Mouse (Mus musculus) ES-E14 (cell line): ENCODE measurements around the gene 1700013G24Rik. TPM values are rescaled to one million over a fixed set of nuclear protein-coding genes. Genes with fewer than 3 reads are reported as not detected.
A peak's percentile ranks its signal among the peaks of the same experiment; 100 is the strongest.

Experiments
- DNase-seq: peaks from one replicate; pipeline ENCODE4 v3.0.0-alpha.2; 2013; ENCODE audit warnings: low read depth, low spot score
- H3K27ac ChIP-seq: 2 replicates; pipeline ENCODE4 v1.5.1; 2012; ENCODE audit warnings: low read depth, mild to moderate bottlenecking, low read length, moderate library complexity, mixed read lengths; ENCODE audit not compliant: poor library complexity, insufficient read depth, severe bottlenecking
- H3K36me3 ChIP-seq: 2 replicates; pipeline ENCODE4 v1.6.1; 2012; ENCODE audit warnings: mild to moderate bottlenecking, low read length, moderate library complexity, mixed read lengths; ENCODE audit not compliant: control insufficient read depth, poor library complexity, insufficient read depth, severe bottlenecking
- H3K4me1 ChIP-seq, 2 experiments: fragments of 150-350 bp in 1 of 2; sonication (generic) in 1 of 2; 2 replicates each; pipeline ENCODE4 v1.6.1; 2012; ENCODE audit warnings: low read length in 2 of 2, mild to moderate bottlenecking in 1 of 2, mixed read lengths in 1 of 2; ENCODE audit not compliant: control insufficient read depth in 2 of 2, insufficient read depth in 2 of 2, poor library complexity in 1 of 2
- H3K4me3 ChIP-seq, 2 experiments: fragments of 150-350 bp in 1 of 2; sonication (generic) in 1 of 2; 2 replicates each; pipeline ENCODE4 v1.5.1; 2012; ENCODE audit warnings: low read length in 2 of 2, low read depth in 1 of 2, mild to moderate bottlenecking in 1 of 2, mixed read lengths in 1 of 2; ENCODE audit not compliant: insufficient read depth in 1 of 2, poor library complexity in 1 of 2, severe bottlenecking in 1 of 2
- H3K9ac ChIP-seq: 2 replicates; pipeline ENCODE4 v1.6.1; 2012; ENCODE audit warnings: low read depth, mild to moderate bottlenecking, low read length, mixed read lengths; ENCODE audit not compliant: poor library complexity, insufficient read depth, severe bottlenecking
- H3K9me3 ChIP-seq: fragments of 150-350 bp; sonication (generic); 2 replicates; pipeline ENCODE4 v1.6.1; 2012; ENCODE audit warnings: low read depth, mild to moderate bottlenecking, low read length; ENCODE audit not compliant: control insufficient read depth, insufficient read depth
- CHD2 ChIP-seq: IDR thresholded peaks from 2 replicates; pipeline ENCODE4 v1.6.1; 2014; ENCODE audit warnings: mild to moderate bottlenecking, low read depth, low read length, inconsistent platforms
- HCFC1 ChIP-seq: IDR thresholded peaks from 2 replicates; pipeline ENCODE4 v1.6.1; 2012; ENCODE audit warnings: low read length, inconsistent platforms, borderline replicate concordance; ENCODE audit not compliant: insufficient read depth
- MAFK ChIP-seq: IDR thresholded peaks from 2 replicates; pipeline ENCODE4 v1.6.1; 2014; ENCODE audit warnings: mild to moderate bottlenecking, low read depth, low read length, inconsistent platforms; ENCODE audit not compliant: insufficient read depth
- ZC3H11A ChIP-seq: IDR thresholded peaks from 2 replicates; pipeline ENCODE4 v1.6.1; 2012; ENCODE audit warnings: low read depth, mild to moderate bottlenecking, inconsistent platforms, low read length, borderline replicate concordance
- ZNF384 ChIP-seq: IDR thresholded peaks from 2 replicates; pipeline ENCODE4 v1.6.1; 2012; ENCODE audit warnings: low read depth, low read length, inconsistent platforms
- in situ Hi-C, 2 experiments: fragments of 600-800 bp; cut with MboI; formaldehyde crosslinking; loops; one replicate each; pipeline ENCODE4 v1.15.1; 2025; ENCODE audit warnings: low sequenced_read_pairs in 2 of 2, inconsistent platforms in 1 of 2; ENCODE audit not compliant: unreplicated experiment in 2 of 2
- total RNA-seq: library from RNA; depleted of rRNA; stranded (reverse); fragments of 300-350 nt; gene quantifications from 2 replicates; pipeline ENCODE4 v1.2.3, GENCODE M21; 2012

The 1700013G24Rik gene
- total RNA-seq, 1 experiment: not detected

GRCm38 (mm10) chr4:137469081-137469844, 16.2 kb downstream of the 1700013G24Rik start:
- Histone ChIP-seq H3K27ac (peak overlapping the region; percentile 89), H3K9me3 (no peaks in the 10 kb centered on the region), H3K36me3 (peaks cover 3% of the 10 kb centered on the region; the same call in 1 of the 2 replicates), H3K9ac (peak overlapping the region; percentile 86), H3K4me3 (peak overlapping the region; percentile 82 to 96), H3K4me1 (peaks cover 4 to 32% of the 10 kb centered on the region in 2 experiments)
- DNase-seq: no peak
- in situ Hi-C loops: no loop called here
- TF ChIP-seq ZC3H11A (no peak), HCFC1 (no peak), CHD2 (no peak), ZNF384 (no peak), MAFK (no peak)

- TF ChIP-seq CHD2 (peak; percentile 58; the same call in 1 of the 2 replicates), HCFC1 (peak; percentile 50; the same call in 1 of the 2 replicates), ZC3H11A (no peak)
- peak; percentile 81 for DNase-seq
- Histone ChIP-seq H3K9ac (peak overlapping the region; percentile 86), H3K4me1 (peaks cover 4 to 36% of the 10 kb centered on the region in 2 experiments), H3K36me3 (peaks cover 3% of the 10 kb centered on the region; the same call in 1 of the 2 replicates), H3K4me3 (peak overlapping the region; percentile 82 to 96), H3K9me3 (no peaks in the 10 kb centered on the region), H3K27ac (peak overlapping the region; percentile 89)
- in situ Hi-C loops: no loop called here
These were observed 17.0 kb downstream of the 1700013G24Rik start for GRCm38 (mm10) chr4:137469845-137470692.

- TF ChIP-seq ZC3H11A (no peak), ZNF384 (no peak), CHD2 (no peak), HCFC1 (no peak), MAFK (no peak)
- H3K9ac ChIP-seq: peak overlapping the region; percentile 69
- no peak for DNase-seq
- H3K36me3 ChIP-seq: peaks cover 3% of the 10 kb centered on the region; the same call in 1 of the 2 replicates
- H3K4me3 ChIP-seq: peak overlapping the region; percentile 82 to 96
- no peaks in the 10 kb centered on the region for H3K9me3 ChIP-seq
- H3K4me1 ChIP-seq: peaks cover 4 to 40% of the 10 kb centered on the region in 2 experiments
- in situ Hi-C loops: no loop called here
- H3K27ac ChIP-seq: peak overlapping the region; percentile 87
These were observed 17.7 kb downstream of the 1700013G24Rik start for GRCm38 (mm10) chr4:137470701-137471317.

GRCm38 (mm10) chr4:137471326-137471725, 18.2 kb downstream of the 1700013G24Rik start:
- Histone ChIP-seq H3K9ac (peak overlapping the region; percentile 69), H3K36me3 (peaks cover 3% of the 10 kb centered on the region; the same call in 1 of the 2 replicates), H3K4me3 (peak overlapping the region; percentile 82 to 96; a peak in 3 of 4 replicates), H3K27ac (peak overlapping the region; percentile 87; the same call in 1 of the 2 replicates), H3K4me1 (peaks cover 4 to 46% of the 10 kb centered on the region in 2 experiments), H3K9me3 (no peaks in the 10 kb centered on the region)
- in situ Hi-C loops: no loop called here
- TF ChIP-seq ZC3H11A: no peak
- no peak for TF ChIP-seq MAFK
- TF ChIP-seq HCFC1: no peak
- TF ChIP-seq ZNF384: no peak
- no peak for TF ChIP-seq CHD2
- no peak for DNase-seq
